29 mouse cellular contexts compared by ENCODE assay signal in genomic region chr3:152352289-152352688, GRCm38 (mm10). TPM values are rescaled to one million over a fixed set of nuclear protein-coding genes. Genes with fewer than 3 reads are reported as not detected.
DNase-seq lines count a peak whose midpoint lies in the region; ATAC-seq and TF ChIP-seq lines count a peak whose summit lies in the region.
"Had no signal": no experiment of that assay in that cellular context is flagged by ENCODE, and none has a peak within 500 bp of the region (broad histone marks: within the 10 kb centered on the region; RNA-seq: fewer than 3 reads in every experiment).

No protein-coding gene starts in this region.

- H3K27me3 ChIP-seq in kidney, embryonic 15.5 days, result no peaks in the 10 kb centered on the region
- H3K27me3 ChIP-seq in liver, adult 2 months (ENCODE audit: control insufficient read depth, insufficient read depth, low read length), result no peaks in the 10 kb centered on the region
- no peaks in the 10 kb centered on the region for H3K27me3 ChIP-seq in liver, embryonic 11.5 days (replicated peaks; ENCODE audit: control insufficient read depth, insufficient read depth, low read length)
- no peaks in the 10 kb centered on the region for H3K27me3 ChIP-seq in intestine, embryonic 15.5 days (replicated peaks)
- H3K27me3 ChIP-seq in small intestine, adult 2 months (ENCODE audit: control insufficient read depth, insufficient read depth, low read length), result no peaks in the 10 kb centered on the region
- H3K27me3 ChIP-seq: embryonic facial prominence, embryonic 15.5 days; forebrain, embryonic 15.5 days; hindbrain, embryonic 12.5 days; lung, embryonic 15.5 days; midbrain, embryonic 12.5 days; neural tube, embryonic 13.5 days had no signal

- WGBS in kidney, embryonic 15.5 days, result 71% methylated on average over 4 of the region's 4 CpGs
- WGBS in liver, adult 2 months, result 19% methylated on average over 4 of the region's 4 CpGs
- WGBS in liver, embryonic 11.5 days, result 73% methylated on average over 4 of the region's 4 CpGs
- 51% methylated on average over 4 of the region's 4 CpGs for WGBS in intestine, embryonic 15.5 days
- 32% methylated on average over 4 of the region's 4 CpGs for WGBS in small intestine, adult 2 months

- H3K9me3 ChIP-seq in kidney, embryonic 15.5 days (replicated peaks), result no peaks in the 10 kb centered on the region
- no peaks in the 10 kb centered on the region for H3K9me3 ChIP-seq in liver, embryonic 11.5 days (ENCODE audit: control insufficient read depth, low read length)
- H3K9me3 ChIP-seq in intestine, embryonic 15.5 days, result no peaks in the 10 kb centered on the region
- H3K9me3 ChIP-seq: embryonic facial prominence, embryonic 10.5 days; embryonic facial prominence, embryonic 15.5 days; forebrain, embryonic 15.5 days; G1E; hindbrain, embryonic 12.5 days; lung, embryonic 15.5 days; midbrain, embryonic 12.5 days; neural tube, embryonic 13.5 days had no signal

- TF ChIP-seq CTCF in liver, adult 2 months (IDR thresholded peaks at IDR 0.05; ENCODE audit: low read depth, low read length), result no peak
- no peak for TF ChIP-seq CTCF in small intestine, adult 2 months (IDR thresholded peaks at IDR 0.05; ENCODE audit: extremely low read depth, insufficient read length, insufficient replicate concordance, low read depth, low read length)

- peaks cover 26% of the 10 kb centered on the region for H3K4me1 ChIP-seq in kidney, embryonic 15.5 days
- peaks cover 30% of the 10 kb centered on the region for H3K4me1 ChIP-seq in liver, adult 2 months (ENCODE audit: control insufficient read depth, insufficient read depth, low read length)
- H3K4me1 ChIP-seq in liver, embryonic 11.5 days (replicated peaks; ENCODE audit: control insufficient read depth, insufficient read depth, low read length), result peaks cover 32% of the 10 kb centered on the region
- H3K4me1 ChIP-seq in intestine, embryonic 15.5 days (replicated peaks), result peaks cover 29% of the 10 kb centered on the region
- H3K4me1 ChIP-seq in small intestine, adult 2 months (ENCODE audit: control insufficient read depth, insufficient read depth, insufficient read length, low read length), result peaks cover 24% of the 10 kb centered on the region

- no peak overlapping the region for H3K27ac ChIP-seq in kidney, embryonic 15.5 days
- no peak overlapping the region for H3K27ac ChIP-seq in liver, adult 2 months (replicated peaks; ENCODE audit: insufficient read depth, low read depth, low read length)
- H3K27ac ChIP-seq in liver, embryonic 11.5 days (ENCODE audit: low read depth, low read length), result no peak overlapping the region
- peak overlapping the region; percentile 55 for H3K27ac ChIP-seq in intestine, embryonic 15.5 days
- H3K27ac ChIP-seq in small intestine, adult 2 months (ENCODE audit: insufficient read depth, low read depth, low read length), result peak overlapping the region; percentile 48; the same call in 1 of the 2 replicates
- H3K27ac ChIP-seq: embryonic facial prominence, embryonic 10.5 days; embryonic facial prominence, embryonic 15.5 days; forebrain, embryonic 15.5 days; gastrocnemius, adult 2 months; hindbrain, embryonic 12.5 days; hindbrain, postnatal 0 days; liver, embryonic 14.5 days; lung, embryonic 15.5 days; midbrain, embryonic 12.5 days; neural tube, embryonic 13.5 days had no signal

- H3K4me2 ChIP-seq in kidney, embryonic 15.5 days, result no peak overlapping the region
- no peak overlapping the region for H3K4me2 ChIP-seq in liver, embryonic 11.5 days
- no peak overlapping the region for H3K4me2 ChIP-seq in intestine, embryonic 15.5 days (replicated peaks)
- H3K4me2 ChIP-seq: embryonic facial prominence, embryonic 15.5 days; forebrain, embryonic 15.5 days; heart, embryonic 11.5 days; hindbrain, embryonic 12.5 days; lung, embryonic 15.5 days; midbrain, embryonic 12.5 days; neural tube, embryonic 13.5 days had no signal

- H3K79me2 ChIP-seq in liver, adult 2 months (ENCODE audit: control insufficient read depth, insufficient read depth, low read length), result peaks cover 65% of the 10 kb centered on the region

- peak; percentile 13 for DNase-seq in kidney, adult 18-20 months
- peak; percentile 72 for DNase-seq in liver, adult 2 months (ENCODE audit: extremely low read depth, low read depth, low spot score)
- no peak for DNase-seq in liver, embryonic 11.5 days (ENCODE audit: low spot score)
- DNase-seq: adrenal gland, adult 8-10 months; cerebellum, adult 2 months; cerebellum, postnatal 14 days; gastrocnemius, adult 2 months; gastrocnemius, postnatal 36 days; heart, adult 18-20 months; heart, postnatal 36 days; layer of hippocampus, postnatal 36 days; right cerebral cortex, postnatal 4 days; thymus, adult 2 months; thymus, postnatal 36 days had no signal

- H3K4me3 ChIP-seq in kidney, embryonic 15.5 days (replicated peaks), result no peak overlapping the region
- no peak overlapping the region for H3K4me3 ChIP-seq in liver, adult 2 months (ENCODE audit: insufficient read depth, low read depth, low read length)
- H3K4me3 ChIP-seq in liver, embryonic 11.5 days (ENCODE audit: low read depth, low read length), result no peak overlapping the region
- no peak overlapping the region for H3K4me3 ChIP-seq in intestine, embryonic 15.5 days (replicated peaks)
- H3K4me3 ChIP-seq in small intestine, adult 2 months (ENCODE audit: low read depth, low read length), result no peak overlapping the region
- H3K4me3 ChIP-seq: embryonic facial prominence, embryonic 10.5 days; embryonic facial prominence, embryonic 15.5 days; forebrain, embryonic 15.5 days; gastrocnemius, adult 2 months; hindbrain, embryonic 12.5 days; lung, embryonic 15.5 days; midbrain, embryonic 12.5 days; neural tube, embryonic 13.5 days had no signal

- no peak for TF ChIP-seq POLR2A in liver, adult 2 months (IDR thresholded peaks at IDR 0.05; ENCODE audit: extremely low read depth, insufficient read depth, low read length)
- no peak for TF ChIP-seq POLR2A in small intestine, adult 2 months (IDR thresholded peaks at IDR 0.05; ENCODE audit: low read depth, low read length)

- H3K36me3 ChIP-seq in kidney, embryonic 15.5 days, result no peaks in the 10 kb centered on the region
- peaks cover 2% of the 10 kb centered on the region for H3K36me3 ChIP-seq in liver, adult 2 months (ENCODE audit: control insufficient read depth, insufficient read depth, low read length)
- H3K36me3 ChIP-seq in liver, embryonic 11.5 days (ENCODE audit: control insufficient read depth, insufficient read depth, low read length), result peaks cover 9% of the 10 kb centered on the region; the same call in 1 of the 2 replicates
- no peaks in the 10 kb centered on the region for H3K36me3 ChIP-seq in intestine, embryonic 15.5 days
- H3K36me3 ChIP-seq in small intestine, adult 2 months (ENCODE audit: control insufficient read depth, insufficient read depth, low read length), result no peaks in the 10 kb centered on the region; the same call in 1 of the 2 replicates
- H3K36me3 ChIP-seq: embryonic facial prominence, embryonic 15.5 days; forebrain, embryonic 15.5 days; hindbrain, embryonic 12.5 days; lung, embryonic 15.5 days; midbrain, embryonic 12.5 days; neural tube, embryonic 13.5 days had no signal

- ATAC-seq in kidney, embryonic 15.5 days (replicated peaks; ENCODE audit: low FRiP score), result no peak
- no peak for ATAC-seq in liver, embryonic 11.5 days (replicated peaks; ENCODE audit: low FRiP score)
- ATAC-seq in intestine, embryonic 15.5 days, result peak; percentile 79
- ATAC-seq in erythroid progenitor cell, adult 5-6 weeks (replicated peaks; ENCODE audit: low FRiP score, poor library complexity, severe bottlenecking), result no peak
- ATAC-seq: forebrain, embryonic 15.5 days; hindbrain, postnatal 0 days had no signal

- no peak overlapping the region for H3K9ac ChIP-seq in kidney, embryonic 15.5 days
- H3K9ac ChIP-seq in liver, adult 2 months (ENCODE audit: low read depth, low read length), result no peak overlapping the region
- H3K9ac ChIP-seq in liver, embryonic 11.5 days (ENCODE audit: low read depth, low read length), result no peak overlapping the region
- no peak overlapping the region for H3K9ac ChIP-seq in intestine, embryonic 15.5 days
- H3K9ac ChIP-seq: embryonic facial prominence, embryonic 15.5 days; forebrain, embryonic 15.5 days; hindbrain, embryonic 12.5 days; liver, embryonic 14.5 days; lung, embryonic 15.5 days; midbrain, embryonic 12.5 days; neural tube, embryonic 13.5 days had no signal

RNA-seq across cellular contexts. Expression of gene Usp33, which starts 6.0 kb away (rescaled TPM):
- polyA plus RNA-seq in kidney, embryonic 15.5 days (2015; fragmentation: Nextera tagmentation; extraction: Ambion mirVana), result 39.2 and 40.3 TPM in 2 replicates
- total RNA-seq in liver, adult 2 months (2014; rRNA removed), result 41.5 and 46.9 TPM in 2 replicates
- polyA plus RNA-seq in liver, adult 2 months (2012; rRNA removed), result 9.5 and 9.9 TPM in 2 replicates
- polyA plus RNA-seq in liver, embryonic 11.5 days (2014; fragmentation: Nextera tagmentation; extraction: Ambion mirVana), result 42.0 and 46.1 TPM in 2 replicates
- 45.3 and 51.1 TPM in 2 replicates for polyA plus RNA-seq in intestine, embryonic 15.5 days (2015; fragmentation: Nextera tagmentation; extraction: Ambion mirVana)
- 6.5 and 12.4 TPM in 2 replicates for polyA plus RNA-seq in small intestine, adult 2 months (2012; rRNA removed)
- total RNA-seq in erythroid progenitor cell, adult 5-6 weeks (2015; ENCODE audit: low replicate concordance), result 56.6 and 66.7 TPM in 2 replicates
- 82.3 and 102 TPM in 2 replicates for total RNA-seq in erythroid progenitor cell, adult 5-6 weeks (2017; ENCODE audit: low replicate concordance)

RNA-seq across cellular contexts. Expression of gene Miga1, which starts 12.1 kb away (rescaled TPM):
- 17.9 and 18.7 TPM in 2 replicates for polyA plus RNA-seq in kidney, embryonic 15.5 days (2015; fragmentation: Nextera tagmentation; extraction: Ambion mirVana)
- total RNA-seq in liver, adult 2 months (2014; rRNA removed), result 2.2 and 2.6 TPM in 2 replicates
- 0.39 and 0.94 TPM in 2 replicates for polyA plus RNA-seq in liver, adult 2 months (2012; rRNA removed)
- 12.4 and 12.7 TPM in 2 replicates for polyA plus RNA-seq in liver, embryonic 11.5 days (2014; fragmentation: Nextera tagmentation; extraction: Ambion mirVana)
- polyA plus RNA-seq in intestine, embryonic 15.5 days (2015; fragmentation: Nextera tagmentation; extraction: Ambion mirVana), result 15.3 and 17.4 TPM in 2 replicates
- 2.9 and 6.7 TPM in 2 replicates for polyA plus RNA-seq in small intestine, adult 2 months (2012; rRNA removed)
- total RNA-seq in erythroid progenitor cell, adult 5-6 weeks (2015; ENCODE audit: low replicate concordance), result 2.1 and 6.5 TPM in 2 replicates
- 2.3 and 3.3 TPM in 2 replicates for total RNA-seq in erythroid progenitor cell, adult 5-6 weeks (2017; ENCODE audit: low replicate concordance)

RNA-seq across cellular contexts. Expression of gene Zzz3, which starts 43.0 kb away (rescaled TPM):
- polyA plus RNA-seq in kidney, embryonic 15.5 days (2015; fragmentation: Nextera tagmentation; extraction: Ambion mirVana), result 52.6 and 53.7 TPM in 2 replicates
- 17.6 and 21.1 TPM in 2 replicates for total RNA-seq in liver, adult 2 months (2014; rRNA removed)
- 5.7 and 10.2 TPM in 2 replicates for polyA plus RNA-seq in liver, adult 2 months (2012; rRNA removed)
- 45.5 and 45.7 TPM in 2 replicates for polyA plus RNA-seq in liver, embryonic 11.5 days (2014; fragmentation: Nextera tagmentation; extraction: Ambion mirVana)
- polyA plus RNA-seq in intestine, embryonic 15.5 days (2015; fragmentation: Nextera tagmentation; extraction: Ambion mirVana), result 39.3 and 39.8 TPM in 2 replicates
- 8.3 and 13.3 TPM in 2 replicates for polyA plus RNA-seq in small intestine, adult 2 months (2012; rRNA removed)
- total RNA-seq in erythroid progenitor cell, adult 5-6 weeks (2015; ENCODE audit: low replicate concordance), result 43.2 and 55.3 TPM in 2 replicates
- total RNA-seq in erythroid progenitor cell, adult 5-6 weeks (2017; ENCODE audit: low replicate concordance), result 42.9 and 44.8 TPM in 2 replicates

Comparison
In these comparisons a context has a peak if more than half of its experiments do, and no peak if none do; other contexts are left out.
1. H3K27ac ChIP-seq: peak in intestine, embryonic 15.5 days (single experiment) and small intestine, adult 2 months (single experiment); none in kidney, embryonic 15.5 days (single experiment), liver, adult 2 months (single experiment) and liver, embryonic 11.5 days (single experiment).